Mouse (Mus musculus): Measurements from ENCODE around the gene Doc2a.
"Not testable (repeated sequence)": the region's sequence is repeated elsewhere in the genome, so short reads cannot be mapped to it uniquely, and the experiment has no call there.

Doc2a gene

DNA sequence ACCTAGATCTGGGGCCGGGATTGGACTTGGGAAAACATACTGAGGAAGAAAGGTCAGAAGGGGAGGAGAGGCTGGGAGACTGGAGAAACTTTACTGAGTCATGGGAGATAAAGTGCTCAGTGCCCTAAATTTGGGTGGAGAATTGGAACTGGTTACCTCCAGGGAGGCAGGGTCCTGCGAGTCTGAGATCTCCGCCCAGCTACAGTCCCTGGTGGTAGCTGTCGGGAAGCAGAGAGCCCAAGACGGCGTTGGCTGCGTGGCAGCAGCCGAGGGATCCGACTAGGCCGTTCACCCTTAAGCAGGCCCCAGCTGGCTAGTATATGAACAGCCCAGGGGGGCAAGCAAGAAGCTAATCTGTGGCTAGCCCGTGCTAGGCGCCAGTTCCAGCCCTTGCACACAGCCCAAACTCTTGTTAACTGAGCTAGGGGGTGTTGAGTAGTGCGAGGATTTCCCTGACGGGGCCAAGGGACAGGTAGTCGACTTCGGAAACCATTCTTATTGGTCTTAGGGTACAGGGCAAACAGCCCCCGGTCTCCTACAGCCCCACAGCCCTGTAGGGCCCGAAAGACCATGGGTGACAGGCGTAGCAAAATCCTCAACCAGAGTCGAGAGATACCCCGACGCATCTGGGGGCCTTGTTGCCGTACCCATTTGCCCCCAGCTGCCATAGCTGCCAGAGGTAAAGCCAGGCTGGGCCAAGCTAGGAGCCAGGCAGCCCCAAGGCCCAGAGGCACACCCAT is 22.7 kb downstream of the Doc2a start:
- DNase-seq: no peak

DNA sequence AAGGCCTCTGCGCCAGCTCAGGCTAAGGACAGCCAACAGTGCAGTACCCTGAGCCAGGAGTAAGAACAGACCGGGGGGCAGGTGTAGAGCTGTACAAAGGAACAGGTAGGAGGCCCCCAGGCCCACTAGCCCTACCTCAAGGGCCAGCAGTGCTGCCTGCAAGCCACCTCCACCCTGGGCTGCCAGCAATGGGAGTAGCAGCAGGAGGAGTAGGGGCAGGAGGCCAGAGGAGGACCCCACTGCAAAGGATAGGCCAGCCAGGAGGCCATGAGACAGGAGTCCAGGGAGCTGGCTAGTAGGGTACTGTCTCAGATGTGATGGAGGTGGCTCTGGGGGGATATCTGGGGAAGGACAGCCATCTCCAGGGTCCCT is 23.3 kb downstream of the Doc2a start:
- no peak for DNase-seq

DNA sequence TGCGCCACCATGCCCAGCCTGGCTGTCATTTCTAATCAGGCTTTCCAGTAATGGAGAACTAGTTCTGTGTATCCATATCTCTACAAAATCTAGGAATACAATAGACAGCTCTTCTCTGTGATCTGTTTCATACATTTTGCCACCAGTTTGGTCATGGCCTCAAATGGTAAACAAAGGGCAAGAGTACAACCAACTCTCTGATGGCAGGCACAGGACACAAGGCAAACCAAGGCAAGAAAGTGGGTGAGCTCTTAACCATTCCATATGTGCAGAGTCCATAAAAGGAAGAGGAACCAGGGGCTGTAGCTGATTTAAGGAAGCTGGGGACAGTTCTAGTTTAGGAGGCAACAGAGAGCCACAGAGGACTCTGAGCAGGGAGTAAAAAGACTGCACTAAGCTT is 30.0 kb downstream of the Doc2a start:
- no peak for DNase-seq

DNA sequence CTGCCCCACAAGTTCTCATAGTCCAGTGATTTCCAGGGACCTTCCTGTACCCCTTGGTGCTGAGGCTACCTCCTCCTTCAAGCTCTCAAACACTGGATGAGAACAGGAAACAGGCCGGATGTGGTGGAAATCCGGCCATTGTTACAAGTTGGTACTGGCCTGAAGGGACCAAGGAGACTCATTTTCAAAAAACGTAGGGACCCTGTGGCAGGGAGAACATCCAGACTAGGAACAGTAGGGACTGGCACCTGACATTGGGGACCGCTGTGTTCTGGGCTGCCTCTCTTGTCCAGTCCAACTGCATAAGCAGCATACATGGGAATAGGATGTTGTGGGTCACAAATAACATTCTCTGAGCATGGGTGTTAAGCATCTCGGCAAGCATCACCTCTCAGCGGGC is 33.8 kb downstream of the Doc2a start:
- DNase-seq: peak; percentile 51 to 73

DNA sequence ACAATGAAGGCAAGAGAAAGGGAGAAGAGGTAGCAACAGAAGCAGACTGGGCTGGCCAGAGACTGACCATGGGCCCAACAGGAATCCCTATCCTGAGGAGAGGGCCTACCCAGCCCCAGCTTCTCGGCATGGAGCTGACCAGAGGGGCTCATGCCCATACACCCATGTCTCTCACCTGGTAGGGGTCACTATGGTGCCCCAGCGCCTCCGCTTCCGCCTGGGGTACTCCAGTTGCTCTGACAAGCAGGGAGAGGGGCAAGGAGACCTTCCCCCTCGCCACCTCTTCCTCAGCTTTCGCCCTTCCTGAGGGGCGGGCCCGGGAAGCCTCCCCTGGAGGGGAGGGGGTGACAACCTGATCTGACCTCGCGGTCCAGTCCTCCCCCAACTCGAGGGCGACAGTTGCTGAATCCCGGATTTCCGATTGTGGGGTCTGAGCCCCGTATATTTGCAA is 36.5 kb downstream of the Doc2a start:
- peak; percentile 50 to 59 for DNase-seq

DNA sequence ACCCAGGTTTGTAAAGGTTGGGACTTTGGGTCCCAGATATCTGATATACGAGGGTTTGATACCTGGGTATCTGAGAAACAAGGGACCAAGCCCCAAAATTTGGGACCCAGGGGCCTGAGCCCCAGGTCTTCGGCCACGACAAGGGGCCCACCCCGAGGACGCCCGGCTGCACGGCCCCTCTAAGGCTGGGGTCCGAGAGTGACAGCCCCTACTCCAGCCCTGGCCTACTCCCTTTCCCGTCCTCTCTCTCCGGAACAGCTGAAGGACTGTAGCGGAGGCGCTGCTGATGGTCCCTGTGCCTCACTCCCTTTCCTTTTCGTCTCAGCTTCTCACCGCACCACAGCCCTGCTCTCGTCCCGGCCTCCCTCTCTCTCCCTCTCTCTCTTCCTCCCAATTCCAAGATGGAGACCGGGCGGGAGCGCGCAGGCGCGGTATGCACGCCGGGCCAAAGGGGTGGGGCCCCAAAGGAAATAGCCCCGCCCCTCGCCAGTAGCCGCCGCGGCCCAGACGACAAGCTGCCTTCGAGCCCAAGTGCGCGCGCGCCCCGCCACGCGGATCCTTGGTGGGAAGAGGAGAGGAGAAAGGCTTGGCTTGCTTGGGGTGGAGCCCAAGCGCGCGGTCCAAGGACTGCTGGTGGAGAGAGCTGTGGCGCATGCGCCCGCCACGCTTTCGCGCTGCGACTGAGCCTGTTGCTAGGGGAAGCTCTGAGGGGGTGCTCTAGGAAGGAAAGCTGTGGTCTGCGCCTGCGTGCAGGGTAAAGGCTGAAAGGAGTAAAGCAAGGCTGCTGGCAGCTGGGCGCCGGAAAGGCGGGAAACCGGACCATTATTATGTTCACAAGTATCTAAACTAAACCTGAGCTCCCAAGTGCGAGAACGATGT is 37.3 kb downstream of the Doc2a start, which contains the start of gene Taok2:
Gene Taok2 (minus strand): TSS at position 418 of the 879 bp plus-strand sequence.
- peak; percentile 98 to 100 for DNase-seq

DNA sequence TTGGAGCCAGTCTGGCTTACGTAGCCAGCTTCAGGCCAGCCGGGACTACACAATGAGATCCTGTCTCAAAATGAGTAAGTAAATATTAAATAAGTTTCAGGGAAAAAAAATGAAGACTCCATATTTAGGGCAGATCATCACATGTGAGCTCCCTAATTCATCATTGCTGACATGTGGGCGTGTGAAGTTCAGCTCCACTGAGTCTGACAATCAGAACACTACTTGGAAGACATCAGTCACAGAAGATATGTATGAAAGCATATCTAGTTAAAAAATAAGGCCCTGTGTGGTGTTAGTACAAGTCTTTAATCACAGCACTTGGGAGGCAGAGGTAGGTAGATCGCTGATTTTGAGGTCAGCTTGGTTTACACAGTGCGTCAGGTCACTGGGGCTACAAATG is 40.1 kb downstream of the Doc2a start:
- DNase-seq: no peak

DNA sequence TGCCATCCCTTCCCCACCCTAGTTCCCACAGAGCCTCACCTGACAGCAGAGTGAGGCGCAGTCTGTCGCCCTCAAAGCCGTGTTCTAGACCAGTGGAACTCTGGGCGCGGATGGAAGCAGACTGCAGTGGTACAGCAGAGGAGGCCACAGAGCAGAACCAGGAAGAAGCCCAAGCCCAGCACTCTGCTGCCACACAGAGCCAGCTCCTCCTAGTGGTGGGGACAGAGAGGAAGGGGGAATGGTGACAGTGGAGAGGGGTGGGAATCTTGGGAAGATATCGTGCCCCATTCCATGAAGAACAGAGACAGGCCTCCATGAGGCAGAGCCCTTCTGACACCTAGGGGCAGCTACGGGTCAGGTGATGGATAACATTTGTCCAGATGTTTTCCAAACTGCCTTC is 41.6 kb downstream of the Doc2a start:
- DNase-seq: peak in 1 of 2 experiments; percentile 46

DNA sequence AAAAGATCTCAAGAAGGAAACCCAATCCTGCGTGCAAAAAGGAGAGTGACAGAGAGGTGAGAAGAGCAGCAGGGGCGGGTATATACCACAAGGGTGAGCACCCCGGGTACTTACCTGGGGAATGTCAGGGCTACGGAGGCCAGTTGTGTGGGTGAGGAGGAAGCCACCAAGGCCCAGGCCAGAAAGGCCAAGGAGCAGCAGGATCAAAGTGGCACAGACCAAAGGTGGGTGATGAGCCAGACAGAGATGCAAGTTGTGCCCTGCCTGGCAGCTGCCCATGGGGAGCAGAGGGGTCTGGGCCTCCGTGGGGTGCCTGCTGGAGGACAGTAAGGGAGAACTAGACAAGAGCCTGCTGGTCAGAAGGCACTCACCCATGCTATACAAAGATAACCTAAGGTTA is 49.7 kb downstream of the Doc2a start:
- DNase-seq: no peak

DNA sequence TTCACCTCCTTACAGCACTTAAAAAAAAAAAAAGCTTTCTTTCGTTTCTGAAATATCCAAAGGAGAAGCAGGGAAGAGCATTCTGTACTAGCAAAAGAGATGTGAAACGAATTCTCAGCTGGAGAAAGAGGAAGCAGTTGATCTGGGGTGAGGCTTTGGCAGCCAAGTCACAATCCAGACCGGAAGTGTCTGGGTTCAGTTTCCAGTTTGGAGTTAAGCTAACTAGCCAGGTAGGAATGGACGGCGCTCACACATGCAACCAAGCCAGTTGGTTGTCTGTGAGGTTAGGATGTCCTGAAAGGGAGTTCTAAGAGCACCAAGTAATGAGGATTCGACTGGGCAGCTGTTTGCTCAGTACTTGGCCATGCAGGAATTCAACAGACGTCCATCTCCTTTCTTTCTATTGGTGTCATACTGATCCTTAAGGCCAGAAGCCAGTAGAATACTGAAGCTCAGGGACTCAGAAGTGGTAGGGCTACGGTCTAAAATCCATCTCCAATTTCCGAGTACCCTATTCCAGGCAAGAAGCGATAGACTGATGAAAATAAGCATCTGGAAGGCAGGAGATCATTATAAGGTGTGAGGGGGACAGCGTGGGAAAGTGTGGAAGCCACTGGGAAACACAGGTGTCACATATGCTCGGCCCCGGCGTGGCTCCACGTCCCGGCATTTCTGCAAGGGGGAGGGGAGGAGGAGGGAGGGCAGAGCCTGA is 50.3 kb downstream of the Doc2a start:
- DNase-seq: peak in 1 of 2 experiments; percentile 47

DNA sequence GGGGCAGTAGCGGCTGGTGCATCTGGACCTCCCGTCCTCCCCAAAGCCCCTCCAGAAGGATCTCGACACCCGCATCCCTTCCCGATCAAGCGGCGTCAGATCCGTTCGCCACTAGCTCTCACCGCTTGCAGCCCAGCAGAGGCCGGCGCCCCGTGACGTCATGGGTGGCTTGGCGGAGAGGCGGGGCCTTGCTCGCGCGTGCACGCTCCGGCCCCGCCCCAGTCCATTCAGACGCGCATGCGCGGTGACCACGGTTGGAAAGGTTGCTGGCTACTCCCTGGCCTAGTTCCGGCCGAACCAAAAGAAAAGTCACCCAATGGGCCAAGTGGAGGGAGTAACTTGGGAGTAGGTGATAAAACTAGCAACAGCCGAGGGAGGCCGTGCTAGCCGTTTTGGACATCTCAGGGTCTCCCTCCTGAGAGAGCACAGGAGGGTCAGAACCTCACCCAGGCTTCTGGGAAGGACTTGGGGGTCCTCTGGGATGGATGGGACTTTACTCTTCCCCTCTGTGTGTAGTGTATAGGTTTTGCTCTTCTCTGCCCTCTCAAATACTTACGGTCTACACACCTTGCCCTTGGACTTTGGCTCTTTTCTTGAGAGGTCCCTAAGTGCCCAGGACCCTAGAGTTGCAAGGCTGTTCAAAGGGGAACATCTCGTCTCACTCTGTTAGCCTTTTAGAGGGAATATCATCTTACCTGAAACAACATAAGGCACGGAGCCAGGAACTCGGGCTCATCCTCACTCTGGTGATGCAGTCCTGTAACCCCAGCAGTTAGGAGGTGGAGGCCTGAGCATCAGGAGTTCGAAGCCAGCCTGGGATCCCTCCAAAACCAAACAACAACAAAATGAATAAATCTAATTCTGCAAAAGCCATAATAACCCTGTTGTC is 51.1 kb downstream of the Doc2a start:
- DNase-seq: peak; percentile 97 to 98

DNA sequence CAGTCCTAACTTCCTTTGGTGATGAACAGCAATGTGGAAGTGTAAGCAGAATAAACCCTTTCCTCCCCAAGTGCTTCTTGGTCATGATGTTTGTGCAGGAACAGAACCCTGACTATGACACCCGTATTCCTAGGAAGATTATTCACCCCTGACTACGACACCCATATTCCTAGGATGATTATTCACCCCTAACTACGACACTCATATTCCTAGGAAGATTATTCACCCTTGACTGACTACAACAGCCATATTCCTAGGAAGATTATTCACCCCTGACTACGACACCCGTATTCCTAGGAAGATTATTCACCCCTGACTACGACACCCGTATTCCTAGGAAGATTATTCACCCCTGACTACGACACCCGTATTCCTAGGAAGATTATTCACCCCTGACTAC is 52.6 kb downstream of the Doc2a start:
- DNase-seq: not testable (repeated sequence)

Data from lung, postnatal 4 days (tissue).